9 mouse cellular contexts compared by ENCODE assay signal in the genomic region with DNA sequence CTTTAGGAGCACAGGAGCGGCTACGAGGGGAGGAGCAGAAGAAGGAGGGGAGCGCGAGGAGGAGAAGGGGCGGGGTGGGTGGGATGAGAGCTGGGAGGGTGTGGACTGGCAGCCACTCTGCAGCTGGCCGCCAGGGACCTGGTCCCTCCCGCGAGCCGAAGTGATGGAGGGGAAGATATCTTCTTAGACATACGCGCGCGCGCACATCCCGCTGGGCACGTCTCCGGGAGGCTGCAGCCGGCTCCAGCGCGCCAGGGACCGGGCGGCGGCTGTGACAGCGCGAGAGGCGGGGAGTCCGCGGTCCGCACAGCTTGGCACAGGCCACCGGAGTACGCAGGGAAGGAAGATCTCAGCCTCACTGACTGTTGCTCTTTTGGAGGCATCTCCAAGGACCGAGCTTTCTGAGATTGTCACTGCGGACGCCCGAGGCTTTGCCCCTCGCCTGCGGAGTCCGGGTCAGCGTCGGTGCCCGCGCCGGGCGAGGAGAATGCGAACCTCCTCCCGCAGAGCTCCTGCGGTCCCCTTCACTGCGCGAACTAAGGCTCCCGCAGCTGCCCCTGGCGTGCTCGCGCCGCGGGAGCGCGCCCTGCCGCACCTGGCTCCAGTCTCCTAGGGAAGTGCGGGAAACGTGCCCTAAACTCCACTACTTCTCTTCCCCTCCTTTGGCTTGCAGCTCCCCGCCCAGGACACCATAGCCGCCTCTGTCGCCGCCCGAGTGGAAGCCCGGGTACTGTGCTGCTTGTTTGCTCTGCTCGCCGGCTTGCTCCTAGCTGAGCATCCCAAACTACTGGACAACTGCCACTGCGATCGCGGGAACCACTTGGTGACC. TPM values are rescaled to one million over a fixed set of nuclear protein-coding genes. Genes with fewer than 3 reads are reported as not detected.
DNase-seq lines count a peak whose midpoint lies in the region; ATAC-seq and TF ChIP-seq lines count a peak whose summit lies in the region.
"Had no signal": no experiment of that assay in that cellular context is flagged by ENCODE, and none has a peak within 500 bp of the region (broad histone marks: within the 10 kb centered on the region; RNA-seq: fewer than 3 reads in every experiment).

A gene (plus strand): TSS at position 88 of the 829 bp plus-strand sequence.

- peak; percentile 76 for DNase-seq in lung, embryonic 14.5 days
- no peak for DNase-seq in lung, adult 18-20 months
- DNase-seq in embryo, embryonic 10.5 days (ENCODE audit: low spot score) = peak; percentile 74
- DNase-seq in kidney, postnatal 4 days = peak; percentile 59 to 68
- DNase-seq in liver, embryonic 13.5 days = no peak
- DNase-seq in B cell, adult 2 months = no peak

- peak within 1 kb of the TSS; percentile 99 for H3K4me2 ChIP-seq in lung, embryonic 14.5 days
- H3K4me2 ChIP-seq in liver, embryonic 13.5 days = peak within 1 kb of the TSS; percentile 64
- H3K4me2 ChIP-seq in neural tube, embryonic 15.5 days = peak within 1 kb of the TSS; percentile 82

- peak within 1 kb of the TSS; percentile 55 for H3K4me3 ChIP-seq in lung, embryonic 14.5 days (ENCODE audit: low read depth, low read length)
- peak within 1 kb of the TSS; percentile 46 for H3K4me3 ChIP-seq in liver, embryonic 13.5 days (replicated peaks)
- H3K4me3 ChIP-seq in neural tube, embryonic 15.5 days (replicated peaks) = peak within 1 kb of the TSS; percentile 66

- TF ChIP-seq CTCF in lung, embryonic 14.5 days (IDR thresholded peaks at IDR 0.05; ENCODE audit: low read depth) = 0 out of 2 replicates have a peak, but pooled peaks have one; percentile 21

- H3K27me3 ChIP-seq in lung, embryonic 14.5 days (ENCODE audit: insufficient read depth, low read length) = peaks cover 38% of the 10 kb centered on the region
- peaks cover 40% of the 10 kb centered on the region for H3K27me3 ChIP-seq in liver, embryonic 13.5 days
- H3K27me3 ChIP-seq in neural tube, embryonic 15.5 days (replicated peaks) = no peaks in the 10 kb centered on the region

- H3K9ac ChIP-seq in lung, embryonic 14.5 days = peak within 1 kb of the TSS; percentile 51
- H3K9ac ChIP-seq in liver, embryonic 13.5 days = no peak within 1 kb of the TSS
- peak within 1 kb of the TSS; percentile 75 for H3K9ac ChIP-seq in neural tube, embryonic 15.5 days (replicated peaks)

- H3K4me1 ChIP-seq in lung, embryonic 14.5 days (ENCODE audit: insufficient read depth) = no peaks in the 10 kb centered on the region
- H3K4me1 ChIP-seq in liver, embryonic 13.5 days (replicated peaks) = no peaks in the 10 kb centered on the region
- peaks cover 13% of the 10 kb centered on the region for H3K4me1 ChIP-seq in neural tube, embryonic 15.5 days

- WGBS in lung, embryonic 14.5 days = under 1% methylated on average over 69 of the region's 71 CpGs
- under 1% methylated on average over 68 of the region's 71 CpGs for WGBS in liver, embryonic 13.5 days (ENCODE audit: insufficient replicate concordance)
- WGBS in neural tube, embryonic 15.5 days = under 1% methylated on average over 68 of the region's 71 CpGs

- peak; percentile 90 for ATAC-seq in lung, embryonic 14.5 days (ENCODE audit: insufficient read depth)
- ATAC-seq in granulocyte monocyte progenitor cell, adult 5-6 weeks (replicated peaks; ENCODE audit: poor library complexity, severe bottlenecking) = peak; percentile 70
- ATAC-seq in liver, embryonic 13.5 days (ENCODE audit: low read depth) = no peak
- ATAC-seq in neural tube, embryonic 15.5 days (ENCODE audit: low FRiP score) = peak; percentile 93

- H3K27ac ChIP-seq in lung, embryonic 14.5 days (ENCODE audit: low read depth) = no peak within 1 kb of the TSS
- H3K27ac ChIP-seq in liver, embryonic 13.5 days = no peak within 1 kb of the TSS
- H3K27ac ChIP-seq in neural tube, embryonic 15.5 days (replicated peaks) = peak within 1 kb of the TSS; percentile 88

- no peaks in the 10 kb centered on the region for H3K9me3 ChIP-seq in lung, embryonic 14.5 days (ENCODE audit: low read depth, low read length)
- H3K9me3 ChIP-seq in liver, embryonic 13.5 days (replicated peaks) = no peaks in the 10 kb centered on the region
- H3K9me3 ChIP-seq in neural tube, embryonic 15.5 days (replicated peaks) = no peaks in the 10 kb centered on the region

- no peaks in the 10 kb centered on the region for H3K36me3 ChIP-seq in lung, embryonic 14.5 days (ENCODE audit: insufficient read depth)
- no peaks in the 10 kb centered on the region for H3K36me3 ChIP-seq in liver, embryonic 13.5 days
- no peaks in the 10 kb centered on the region for H3K36me3 ChIP-seq in neural tube, embryonic 15.5 days

RNA-seq across cellular contexts. Expression of the gene that starts here (rescaled TPM):
- polyA plus RNA-seq in lung, embryonic 14.5 days (2014; fragmentation: Nextera tagmentation; extraction: Ambion mirVana) = 0.08 and 0.32 TPM in 2 replicates
- total RNA-seq in granulocyte monocyte progenitor cell, adult 5-6 weeks (2014; fragmentation: Nextera tagmentation) = not detected in 2 replicates
- total RNA-seq in granulocyte monocyte progenitor cell, adult 5-6 weeks (2017) = not detected in 2 replicates
- 0.05 and 0.06 TPM in 2 replicates for polyA plus RNA-seq in liver, embryonic 13.5 days (2015; fragmentation: Nextera tagmentation; extraction: Ambion mirVana)
- polyA plus RNA-seq in neural tube, embryonic 15.5 days (2015; fragmentation: Nextera tagmentation; extraction: Ambion mirVana) = 35.9 and 43.7 TPM in 2 replicates
- total RNA-seq: liver, adult 2 months had no signal
- polyA plus RNA-seq: liver, adult 2 months had no signal

Comparison
In these comparisons a context has a peak if more than half of its experiments do, and no peak if none do; other contexts are left out.
1. RNA of the gene that starts here (polyA plus RNA-seq): 35.9 to 43.7 TPM in neural tube, embryonic 15.5 days; 0.08 to 0.32 TPM in lung, embryonic 14.5 days and 0.05 to 0.06 TPM in liver, embryonic 13.5 days; every median in the first group is over 10 times any median in the second.
2. Peak in DNase-seq, ATAC-seq, H3K4me3 ChIP-seq, H3K9ac ChIP-seq and H3K4me2 ChIP-seq in lung, embryonic 14.5 days; RNA of the gene not detected or under 1 TPM.
3. Peak in ATAC-seq in granulocyte monocyte progenitor cell, adult 5-6 weeks; RNA of the gene not detected or under 1 TPM.
4. DNase-seq: peak in embryo, embryonic 10.5 days (single experiment) and kidney, postnatal 4 days (2 of 2); none in lung, adult 18-20 months (0 of 2), liver, embryonic 13.5 days (single experiment) and B cell, adult 2 months (0 of 2).
5. Peak in every context shown above with its lines, with median percentiles within 50 percentile points of each other: H3K4me2 ChIP-seq and H3K4me3 ChIP-seq.